Mouse (Mus musculus) limb, embryonic 15.5 days (tissue): ENCODE data around the gene Smco1. TPM values are rescaled to one million over a fixed set of nuclear protein-coding genes. Genes with fewer than 3 reads are reported as not detected.

ENCODE experiments used
- ATAC-seq: fragments of 200-750 bp; cut with Nextera tagmentation; 2 replicates; pipeline ENCODE4 v1.8.0; 2017; ENCODE audit warnings: low read depth, moderate TSS enrichment; ENCODE audit not compliant: insufficient number of reproducible peaks, low FRiP score, low TSS enrichment
- H3K27ac ChIP-seq: fragments of 300-500 bp; sonication (generic); 2 replicates; pipeline ENCODE4 v1.5.1; 2015; ENCODE audit warnings: moderate library complexity, mild to moderate bottlenecking, inconsistent platforms
- H3K27me3 ChIP-seq: fragments of 300-500 bp; sonication (generic); 2 replicates; pipeline ENCODE4 v1.6.1; 2015; ENCODE audit warnings: inconsistent platforms
- H3K36me3 ChIP-seq: fragments of 300-500 bp; sonication (generic); 2 replicates; pipeline ENCODE4 v1.6.1; 2015; ENCODE audit warnings: inconsistent platforms
- H3K4me1 ChIP-seq: fragments of 300-500 bp; sonication (generic); 2 replicates; pipeline ENCODE4 v1.6.1; 2015; ENCODE audit warnings: inconsistent platforms
- H3K4me2 ChIP-seq: fragments of 300-500 bp; sonication (generic); 2 replicates; pipeline ENCODE4 v1.6.1; 2015; ENCODE audit warnings: mild to moderate bottlenecking, inconsistent platforms
- H3K4me3 ChIP-seq: fragments of 300-500 bp; sonication (generic); 2 replicates; pipeline ENCODE4 v1.5.1; 2015; ENCODE audit warnings: mild to moderate bottlenecking, inconsistent platforms
- H3K9ac ChIP-seq: fragments of 300-500 bp; sonication (generic); 2 replicates; pipeline ENCODE4 v1.6.1; 2015; ENCODE audit warnings: inconsistent platforms
- H3K9me3 ChIP-seq: fragments of 300-500 bp; sonication (generic); 2 replicates; pipeline ENCODE4 v1.6.1; 2016; ENCODE audit warnings: inconsistent platforms
- WGBS: fragments of 180-500 bp; shearing (Covaris S2); methylation state at CpG from one replicate; pipeline ENCODE4 v1.1.7; 2015; 5-methylcytosine and 5-hydroxymethylcytosine counted together
- microRNA counts: library from miRNA; unstranded; fragments of <30 nt; microRNA quantifications from one replicate; lab custom pipeline; 2016
- microRNA-seq: library from miRNA; unstranded; fragments of <30 nt; microRNA quantifications from one replicate; pipeline ENCODE4, GENCODE M21; 2016
- polyA plus RNA-seq: library from polyadenylated mRNA; unstranded; fragments of >200 nt; fragmentation: Nextera tagmentation; extraction: Ambion mirVana; gene quantifications from 2 replicates; pipeline ENCODE4 v1.2.1, GENCODE M21; 2015

Gene Smco1
- polyA plus RNA-seq, 1 experiment from 2014 or later, result not detected

GRCm38 (mm10) chr16:32316601-32317000, 45.3 kb downstream of the Smco1 start:
- Histone ChIP-seq H3K9ac (no peak overlapping the region), H3K27ac (no peak overlapping the region), H3K4me1 (0 out of 2 replicates have a peak, but pooled peaks cover 2% of the 10 kb centered on the region), H3K9me3 (no peaks in the 10 kb centered on the region), H3K4me3 (no peak overlapping the region), H3K36me3 (no peaks in the 10 kb centered on the region), H3K27me3 (no peaks in the 10 kb centered on the region), H3K4me2 (no peak overlapping the region)
- WGBS, result 17% methylated on average over 2 of the region's 2 CpGs
- no peak for ATAC-seq

DNA sequence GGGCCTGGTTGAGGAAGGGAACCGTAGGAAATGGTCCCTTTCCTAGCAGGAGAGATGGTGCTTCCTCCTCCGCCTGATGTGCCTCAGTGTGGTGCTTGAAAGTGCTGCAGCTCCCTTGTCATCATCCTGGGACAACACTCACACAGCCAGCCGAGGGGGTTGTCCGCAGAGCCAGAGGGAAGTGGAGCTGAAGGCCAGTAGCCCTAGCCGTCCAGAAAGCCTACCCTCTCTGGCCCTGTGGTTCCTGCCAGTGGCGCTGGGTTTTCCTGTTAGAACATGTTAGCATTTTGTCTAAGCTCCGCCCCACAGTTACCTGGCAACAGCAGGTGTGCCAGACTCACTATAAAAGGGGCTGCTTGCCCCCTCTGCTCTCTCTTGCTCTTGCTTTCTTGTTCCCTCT, 52.7 kb downstream of the Smco1 start:
- Histone ChIP-seq H3K4me2 (no peak overlapping the region), H3K36me3 (no peaks in the 10 kb centered on the region), H3K27ac (no peak overlapping the region), H3K4me3 (no peak overlapping the region), H3K9ac (no peak overlapping the region), H3K27me3 (no peaks in the 10 kb centered on the region), H3K4me1 (no peaks in the 10 kb centered on the region), H3K9me3 (no peaks in the 10 kb centered on the region)
- ATAC-seq, result no peak
- WGBS, result 30% methylated on average over 7 of the region's 7 CpGs

MicroRNA genes within 50 kb of the gene (microRNA counts, 519-probe panel; counts per million panel counts)
- microRNA mmu-miR-1946a (lab: Ali Mortazavi, UCI), result 1,178 counts per million, percentile 7 among the panel's probes with 10 or more counts

Small RNA genes within 50 kb of the gene (microRNA-seq; reads per million reads assigned to microRNA genes)
- not detected for gene Mir1946a

Other genes starting within 250 kb of the Smco1 start
- gene Pak2, start 192.1 kb upstream of the Smco1 start, polyA plus RNA-seq, result 32.5 and 33.9 TPM in 2 replicates
- gene Pigx, start 171.7 kb upstream of the Smco1 start, polyA plus RNA-seq, result 83.1 and 89.3 TPM in 2 replicates
- 23.1 and 25.5 TPM in 2 replicates for gene Cep19, start 171.7 kb upstream of the Smco1 start, polyA plus RNA-seq
- gene Nrros, start 105.9 kb upstream of the Smco1 start, polyA plus RNA-seq, result 21.3 and 23.0 TPM in 2 replicates
- 0.20 TPM in 1 of 2 replicates, not detected in the other for gene Bex6, start 91.6 kb upstream of the Smco1 start, polyA plus RNA-seq
- 9.5 and 11.6 TPM in 2 replicates for gene Fbxo45, start 24.3 kb upstream of the Smco1 start, polyA plus RNA-seq
- 19.9 and 22.0 TPM in 2 replicates for gene Wdr53, start 24.2 kb upstream of the Smco1 start, polyA plus RNA-seq
- gene Rnf168, start 6.0 kb downstream of the Smco1 start, polyA plus RNA-seq, result 29.8 and 31.4 TPM in 2 replicates
- gene Ubxn7, start 60.8 kb downstream of the Smco1 start, polyA plus RNA-seq, result 20.9 and 25.2 TPM in 2 replicates
- gene Tm4sf19, start 129.0 kb downstream of the Smco1 start, polyA plus RNA-seq, result 0.12 and 0.46 TPM in 2 replicates
- gene Tctex1d2, start 148.2 kb downstream of the Smco1 start, polyA plus RNA-seq, result 19.5 and 21.5 TPM in 2 replicates
- gene Pcyt1a, start 159.5 kb downstream of the Smco1 start, polyA plus RNA-seq, result 46.6 and 48.5 TPM in 2 replicates
- 0.06 and 0.12 TPM in 2 replicates for gene Slc51a, start 216.4 kb downstream of the Smco1 start, polyA plus RNA-seq
- gene Zdhhc19, start 224.8 kb downstream of the Smco1 start, polyA plus RNA-seq, result not detected in 2 replicates